Mouse (Mus musculus) heart, postnatal 0 days (tissue): ENCODE data around the gene Fgf22. TPM values are rescaled to one million over a fixed set of nuclear protein-coding genes. Genes with fewer than 3 reads are reported as not detected.

Experiments used
- ATAC-seq: fragments of 200-750 bp; cut with Nextera tagmentation; 2 replicates; pipeline ENCODE4 v1.8.0; 2017; ENCODE audit warnings: low read depth, moderate number of reproducible peaks, moderate library complexity; ENCODE audit not compliant: insufficient read depth
- DNase-seq: peaks from one replicate; pipeline ENCODE4 v3.0.0-alpha.2; 2016; ENCODE audit warnings: low spot score
- H3K27ac ChIP-seq: fragments of 300-500 bp; sonication (generic); 2 replicates; pipeline ENCODE4 v1.5.1; 2014; ENCODE audit warnings: low read depth, mild to moderate bottlenecking
- H3K27me3 ChIP-seq: fragments of 300-500 bp; sonication (generic); 2 replicates; pipeline ENCODE4 v1.6.1; 2014; ENCODE audit warnings: low read length, mixed read lengths; ENCODE audit not compliant: control insufficient read depth, insufficient read depth
- H3K36me3 ChIP-seq: fragments of 300-500 bp; sonication (generic); replicated peaks from 2 replicates; pipeline ENCODE4 v1.6.1; 2014; ENCODE audit warnings: low read length, mixed read lengths; ENCODE audit not compliant: control insufficient read depth, insufficient read depth
- H3K4me1 ChIP-seq: fragments of 300-500 bp; sonication (generic); 2 replicates; pipeline ENCODE4 v1.6.1; 2014; ENCODE audit warnings: antibody characterized with exemption; ENCODE audit not compliant: control insufficient read depth, insufficient read depth
- H3K4me2 ChIP-seq: fragments of 300-500 bp; sonication (generic); 2 replicates; pipeline ENCODE4 v1.6.1; 2014; ENCODE audit warnings: low read depth, mild to moderate bottlenecking, low read length, moderate library complexity
- H3K4me3 ChIP-seq: fragments of 300-500 bp; sonication (generic); 2 replicates; pipeline ENCODE4 v1.5.1; 2014; ENCODE audit warnings: low read depth, low read length
- H3K9ac ChIP-seq: fragments of 300-500 bp; sonication (generic); replicated peaks from 2 replicates; pipeline ENCODE4 v1.6.1; 2014; ENCODE audit warnings: low read depth, low read length, mixed read lengths
- H3K9me3 ChIP-seq: fragments of 300-500 bp; sonication (generic); replicated peaks from 2 replicates; pipeline ENCODE4 v1.6.1; 2016; ENCODE audit warnings: low read length; ENCODE audit not compliant: control insufficient read depth
- CTCF ChIP-seq: IDR thresholded peaks from 2 replicates; pipeline ENCODE4 v1.5.1; 2016; ENCODE audit warnings: antibody characterized with exemption, control low read depth, low read depth
- EP300 ChIP-seq: IDR thresholded peaks from 2 replicates; pipeline ENCODE4 v1.6.1; 2016; ENCODE audit warnings: antibody characterized with exemption, low read depth
- WGBS: fragments of 180-500 bp; shearing (Covaris S2); extraction: QIAGEN DNeasy Blood & Tissue Kit; methylation state at CpG from one replicate; pipeline ENCODE4 v1.1.7; 2014; 5-methylcytosine and 5-hydroxymethylcytosine counted together
- polyA plus RNA-seq: library from polyadenylated mRNA; unstranded; fragments of >200 nt; fragmentation: Nextera tagmentation; extraction: Ambion mirVana; gene quantifications from 2 replicates; pipeline ENCODE4 v1.2.1, GENCODE M21; 2015
- total RNA-seq: library from RNA; depleted of rRNA; stranded (reverse); fragments of >200 nt; gene quantifications from 2 replicates; pipeline ENCODE4 v1.2.3, GENCODE M21; 2014; ENCODE audit warnings: low replicate concordance

Fgf22 gene
- total and polyA plus RNA-seq, 2 experiments from 2014 or later = 0.14 TPM; not detected in 1

GRCm38 (mm10) chr10:79743161-79743560 lies 11.7 kb upstream of the Fgf22 start:
- ATAC-seq = no peak
- Histone ChIP-seq H3K9me3 (peaks cover 7% of the 10 kb centered on the region; the same call in 1 of the 2 replicates), H3K36me3 (peaks cover 62% of the 10 kb centered on the region), H3K4me2 (no peak overlapping the region), H3K27ac (no peak overlapping the region), H3K27me3 (no peaks in the 10 kb centered on the region), H3K9ac (no peak overlapping the region), H3K4me3 (no peak overlapping the region), H3K4me1 (peaks cover 3% of the 10 kb centered on the region; the same call in 1 of the 2 replicates)
- DNase-seq = no peak
- WGBS = 91% methylated on average over 11 of the region's 11 CpGs
- TF ChIP-seq CTCF = no peak
- no peak for TF ChIP-seq EP300

GRCm38 (mm10) chr10:79743650-79744365 lies 11.1 kb upstream of the Fgf22 start:
- no peak overlapping the region for H3K4me3 ChIP-seq
- 92% methylated on average over 15 of the region's 15 CpGs for WGBS
- no peak for ATAC-seq
- H3K4me2 ChIP-seq = no peak overlapping the region
- TF ChIP-seq EP300 (no peak), CTCF (no peak)
- H3K27me3 ChIP-seq = no peaks in the 10 kb centered on the region
- H3K36me3 ChIP-seq = peaks cover 56% of the 10 kb centered on the region
- H3K4me1 ChIP-seq = peaks cover 3% of the 10 kb centered on the region; the same call in 1 of the 2 replicates
- H3K9ac ChIP-seq = no peak overlapping the region
- peaks cover 7% of the 10 kb centered on the region; the same call in 1 of the 2 replicates for H3K9me3 ChIP-seq
- DNase-seq = no peak
- H3K27ac ChIP-seq = no peak overlapping the region

- TF ChIP-seq CTCF (no peak), EP300 (no peak)
Measured at GRCm38 (mm10) chr10:79745411-79745810, 9.5 kb upstream of the Fgf22 start.

GRCm38 (mm10) chr10:79745898-79746773 lies 8.7 kb upstream of the Fgf22 start, which contains the start of gene Polrmt:
TSS of gene Polrmt (minus strand) at chr10:79746581.
- Histone ChIP-seq H3K9ac (peak within 1 kb of the TSS; percentile 75), H3K27ac (no peak within 1 kb of the TSS), H3K9me3 (no peaks in the 10 kb centered on the region), H3K4me3 (peak within 1 kb of the TSS; percentile 64), H3K4me2 (peak within 1 kb of the TSS; percentile 77), H3K36me3 (peaks cover 33% of the 10 kb centered on the region), H3K27me3 (no peaks in the 10 kb centered on the region), H3K4me1 (peaks cover 3% of the 10 kb centered on the region; the same call in 1 of the 2 replicates)
- DNase-seq = peak; percentile 97
- TF ChIP-seq CTCF (peak; percentile 35), EP300 (no peak)
- ATAC-seq = peak; percentile 98
- WGBS = 4% methylated on average over 38 of the region's 38 CpGs

More at GRCm38 (mm10) chr10:79745411-79745810, 9.5 kb upstream of the Fgf22 start:
- Histone ChIP-seq H3K4me2 (peak overlapping the region; percentile 77; the same call in 1 of the 2 replicates), H3K9me3 (no peaks in the 10 kb centered on the region), H3K9ac (peak overlapping the region; percentile 75; the same call in 1 of the 2 replicates), H3K4me1 (peaks cover 3% of the 10 kb centered on the region; the same call in 1 of the 2 replicates), H3K4me3 (no peak overlapping the region), H3K27me3 (no peaks in the 10 kb centered on the region), H3K27ac (no peak overlapping the region), H3K36me3 (peaks cover 40% of the 10 kb centered on the region)
- 88% methylated on average over 3 of the region's 3 CpGs for WGBS
- DNase-seq (no peak), ATAC-seq (no peak)

GRCm38 (mm10) chr10:79746774-79747151 lies 8.1 kb upstream of the Fgf22 start:
- Histone ChIP-seq H3K9me3 (no peaks in the 10 kb centered on the region), H3K27me3 (no peaks in the 10 kb centered on the region), H3K4me1 (peaks cover 3% of the 10 kb centered on the region; the same call in 1 of the 2 replicates), H3K4me3 (no peak overlapping the region), H3K36me3 (peaks cover 26% of the 10 kb centered on the region), H3K4me2 (peak overlapping the region; percentile 52), H3K27ac (no peak overlapping the region), H3K9ac (no peak overlapping the region)
- ATAC-seq = no peak
- TF ChIP-seq CTCF = no peak
- DNase-seq = no peak
- 17% methylated on average over 6 of the region's 6 CpGs for WGBS
